Mouse (Mus musculus) bone marrow, adult 2 months (tissue): ENCODE results near the gene Cln5. TPM values are rescaled to one million over a fixed set of nuclear protein-coding genes. Genes with fewer than 3 reads are reported as not detected.

Experiments
- H3K27ac ChIP-seq: fragments of 200-500 bp; 2 replicates; pipeline ENCODE4 v1.5.1; 2012; ENCODE audit warnings: low read depth, mild to moderate bottlenecking, control low read depth, inconsistent platforms, low read length; ENCODE audit not compliant: control insufficient read depth, poor library complexity, insufficient read depth
- H3K4me1 ChIP-seq: fragments of 200-500 bp; 2 replicates; pipeline ENCODE4 v1.6.1; 2011; ENCODE audit warnings: low read length; ENCODE audit not compliant: control insufficient read depth, insufficient read depth
- H3K4me3 ChIP-seq: fragments of 200-500 bp; replicated peaks from 2 replicates; pipeline ENCODE3; 2011; ENCODE audit warnings: mild to moderate bottlenecking, low read depth, low read length, control low read depth; ENCODE audit not compliant: control insufficient read depth
- CTCF ChIP-seq: fragments of 200-500 bp; IDR thresholded peaks from 2 replicates; pipeline ENCODE4 v1.5.1; 2011; ENCODE audit warnings: low read length, control low read depth; ENCODE audit not compliant: control insufficient read depth, insufficient read depth
- POLR2A ChIP-seq: fragments of 200-500 bp; IDR thresholded peaks from 2 replicates; pipeline ENCODE4 v1.6.1; 2011; ENCODE audit warnings: low read depth, mild to moderate bottlenecking, control low read depth, low read length, borderline replicate concordance; ENCODE audit not compliant: control insufficient read depth
- WGBS: fragments of 180-500 bp; shearing (Covaris S2); methylation state at CpG from one replicate; pipeline ENCODE4 v1.1.7; 2018; 5-methylcytosine and 5-hydroxymethylcytosine counted together
- polyA plus RNA-seq: library from polyadenylated mRNA; stranded (reverse); fragments of >200 nt; gene quantifications from 2 replicates; pipeline ENCODE4 v1.2.4, GENCODE M21; 2011; ENCODE audit warnings: low replicate concordance; ENCODE audit not compliant: missing spikeins, insufficient read depth, insufficient read length

Cln5 gene
- polyA plus RNA-seq, 1 experiment, result 15.5 TPM

DNA sequence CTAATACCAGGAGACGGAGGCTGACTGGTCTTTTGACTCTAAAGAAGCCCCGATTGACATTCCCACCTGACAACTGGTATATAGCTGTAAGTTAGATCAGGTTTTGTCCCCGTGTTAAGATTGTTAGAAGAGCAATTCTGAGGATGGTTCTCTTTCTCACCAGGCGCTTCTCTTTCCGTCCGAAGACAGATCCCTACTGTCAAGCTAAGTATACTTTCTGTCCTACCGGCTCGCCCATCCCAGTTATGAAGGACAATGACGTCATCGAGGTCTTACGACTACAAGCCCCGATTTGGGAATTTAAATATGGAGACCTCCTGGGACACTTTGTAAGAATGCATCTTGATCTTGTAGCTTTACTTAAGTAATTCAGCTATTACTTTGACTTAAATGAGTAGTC is 1.5 kb downstream of the Cln5 start:
- no peak overlapping the region for H3K27ac ChIP-seq
- TF ChIP-seq CTCF, result no peak
- TF ChIP-seq POLR2A, result no peak
- no peaks in the 10 kb centered on the region; the same call in 1 of the 2 replicates for H3K4me1 ChIP-seq
- WGBS, result 86% methylated on average over 12 of the region's 12 CpGs
- no peak overlapping the region for H3K4me3 ChIP-seq

DNA sequence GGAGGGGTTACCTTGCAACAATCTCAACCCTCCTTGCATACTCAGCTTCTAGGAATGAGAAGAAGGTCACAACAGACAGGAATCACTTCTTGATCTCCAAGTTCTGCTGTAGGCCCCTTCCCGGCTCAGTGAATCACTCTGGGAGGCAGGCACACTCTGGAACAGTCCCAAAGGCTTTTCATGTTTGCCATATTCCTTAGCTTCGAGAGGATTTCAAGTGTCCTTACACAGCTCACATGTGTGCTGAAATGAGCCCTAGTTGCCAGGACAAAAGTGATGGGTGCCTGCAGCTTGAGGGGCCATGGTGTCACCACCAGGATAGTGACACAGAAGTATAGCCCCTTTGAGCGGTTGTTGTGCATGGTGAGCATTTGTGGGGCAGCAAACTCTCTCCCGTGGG is 2.7 kb downstream of the Cln5 start:
- WGBS, result 90% methylated on average over 4 of the region's 4 CpGs
- Histone ChIP-seq H3K27ac (no peak overlapping the region), H3K4me3 (no peak overlapping the region), H3K4me1 (no peaks in the 10 kb centered on the region; the same call in 1 of the 2 replicates)
- no peak for TF ChIP-seq CTCF
- TF ChIP-seq POLR2A, result no peak

DNA sequence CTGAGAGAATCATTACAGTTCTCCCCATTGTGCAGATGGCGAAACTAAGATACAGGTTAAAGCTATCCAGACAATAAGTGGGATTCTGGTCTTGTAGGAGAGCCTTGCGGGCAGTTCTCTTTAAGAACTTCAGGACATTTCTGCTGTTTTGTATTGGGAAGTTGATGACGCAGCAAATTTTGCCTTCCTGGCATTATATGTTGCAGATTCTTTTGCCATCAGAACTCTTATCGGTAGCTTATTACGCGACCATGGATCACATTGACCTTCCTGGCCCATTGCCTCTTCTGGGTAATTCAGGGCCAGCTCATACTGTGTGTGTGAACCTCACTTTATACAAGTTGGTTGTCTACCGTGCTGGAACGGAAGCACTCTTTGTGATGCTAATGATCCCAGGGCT is 3.8 kb downstream of the Cln5 start:
- peaks cover 1% of the 10 kb centered on the region; the same call in 1 of the 2 replicates for H3K4me1 ChIP-seq
- H3K27ac ChIP-seq, result no peak overlapping the region
- no peak for TF ChIP-seq POLR2A
- no peak overlapping the region for H3K4me3 ChIP-seq
- WGBS, result 92% methylated on average over 8 of the region's 8 CpGs

DNA sequence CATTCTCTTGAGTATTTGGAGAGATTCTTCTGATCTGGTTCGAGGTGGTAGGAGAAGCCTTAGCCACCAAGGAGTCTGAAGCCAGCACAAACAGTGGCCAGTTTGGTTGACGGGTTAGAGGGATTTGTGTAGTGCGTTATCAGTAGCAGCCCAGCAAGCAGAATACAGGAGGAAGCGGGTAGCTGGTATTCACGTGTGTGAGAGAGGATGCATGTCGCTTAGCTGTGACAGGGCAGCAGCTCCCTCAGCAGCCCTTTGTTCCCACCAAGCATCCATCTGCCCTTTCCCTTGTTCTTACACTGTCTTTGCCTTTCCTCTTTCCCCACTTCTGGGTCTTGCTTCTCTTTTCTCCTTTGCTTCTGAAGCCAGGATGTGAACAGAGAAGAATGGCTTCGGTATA is 5.2 kb downstream of the Cln5 start:
- Histone ChIP-seq H3K4me1 (peaks cover 1% of the 10 kb centered on the region; the same call in 1 of the 2 replicates), H3K27ac (no peak overlapping the region), H3K4me3 (no peak overlapping the region)
- WGBS, result 75% methylated on average over 7 of the region's 7 CpGs
- TF ChIP-seq POLR2A (no peak), CTCF (no peak)

DNA sequence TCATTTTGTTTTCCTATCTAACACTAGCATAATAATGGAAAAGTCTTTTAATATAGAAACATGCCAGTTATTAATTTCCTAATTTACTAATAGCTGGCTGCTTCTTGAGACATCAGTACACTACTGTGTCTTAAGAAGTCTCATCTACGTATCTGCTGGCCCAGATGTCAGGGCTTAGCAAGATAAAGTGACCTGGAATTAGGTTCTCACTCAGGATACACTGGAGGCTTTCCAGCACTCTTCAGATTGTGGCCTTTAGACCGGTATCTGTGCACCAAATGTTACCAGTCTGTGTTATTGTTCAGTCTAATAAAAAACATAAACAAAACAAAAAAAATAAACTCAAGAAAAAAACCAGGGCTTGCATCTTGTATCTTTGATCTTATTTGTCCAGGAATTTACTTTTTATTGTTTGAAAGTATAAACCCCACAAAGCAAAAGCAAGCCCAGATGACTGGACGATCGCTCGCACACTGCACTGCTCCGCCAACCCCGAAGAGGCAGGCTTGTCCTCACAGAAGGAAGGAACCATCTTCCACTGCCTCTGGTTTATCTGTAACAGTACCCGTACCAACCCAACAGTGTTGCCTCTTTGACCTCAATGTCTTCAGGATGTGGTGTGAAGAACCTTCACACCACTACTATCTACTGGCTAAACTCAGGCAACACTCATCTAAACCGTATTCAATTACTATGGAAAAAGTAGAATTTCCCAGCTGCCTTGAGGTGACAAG is 7.4 kb downstream of the Cln5 start:
- peaks cover 1% of the 10 kb centered on the region; the same call in 1 of the 2 replicates for H3K4me1 ChIP-seq
- 85% methylated on average over 9 of the region's 9 CpGs for WGBS
- TF ChIP-seq POLR2A, result no peak
- TF ChIP-seq CTCF, result no peak
- no peak overlapping the region for H3K4me3 ChIP-seq
- no peak overlapping the region for H3K27ac ChIP-seq

DNA sequence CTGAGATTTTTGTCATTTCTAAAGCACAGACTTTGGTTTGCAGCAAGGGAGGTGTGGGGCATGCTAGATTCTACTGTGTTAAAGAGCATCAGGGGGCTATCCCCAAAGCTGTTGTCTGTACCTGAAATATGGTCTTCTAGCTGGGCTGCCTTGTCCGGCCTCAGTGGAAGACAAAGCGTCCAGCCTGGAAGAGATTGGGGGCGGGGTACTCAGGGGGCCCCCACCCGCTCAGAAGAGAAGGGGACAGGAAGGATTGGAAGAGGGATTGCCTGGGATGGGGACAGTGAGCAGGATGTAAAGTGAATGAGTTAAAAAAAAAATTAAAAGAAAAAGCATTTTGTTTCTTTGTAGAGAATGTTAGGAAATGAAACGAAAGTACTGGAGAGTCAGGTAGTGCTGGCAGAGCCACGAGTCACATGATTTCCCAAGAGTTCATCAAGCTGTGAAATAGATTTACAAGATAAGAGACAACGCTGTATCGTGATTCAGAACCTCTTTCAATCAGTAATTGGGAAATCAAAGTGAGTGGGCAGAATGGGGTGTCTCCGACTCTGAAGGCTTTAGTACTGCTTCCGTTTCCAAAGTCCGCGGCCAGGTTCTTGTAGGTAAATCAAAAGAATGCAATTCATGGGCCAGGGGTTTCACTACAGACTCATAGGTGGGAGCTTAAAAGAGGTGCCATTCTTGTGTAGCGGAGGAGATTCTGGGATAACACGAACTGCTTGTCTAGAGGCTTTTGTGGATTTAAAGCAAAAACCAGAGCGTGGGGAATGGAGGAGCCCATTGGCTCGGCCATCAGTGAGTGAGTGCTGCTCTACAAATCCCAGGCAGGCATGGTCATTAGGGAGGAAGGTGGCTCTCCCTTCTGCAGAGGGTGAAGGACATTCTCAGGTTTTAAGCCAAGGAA is 8.2 kb downstream of the Cln5 start:
- no peak for TF ChIP-seq CTCF
- no peak for TF ChIP-seq POLR2A
- no peak overlapping the region for H3K27ac ChIP-seq
- H3K4me1 ChIP-seq, result peaks cover 1% of the 10 kb centered on the region; the same call in 1 of the 2 replicates
- H3K4me3 ChIP-seq, result no peak overlapping the region
- WGBS, result 74% methylated on average over 16 of the region's 16 CpGs

DNA sequence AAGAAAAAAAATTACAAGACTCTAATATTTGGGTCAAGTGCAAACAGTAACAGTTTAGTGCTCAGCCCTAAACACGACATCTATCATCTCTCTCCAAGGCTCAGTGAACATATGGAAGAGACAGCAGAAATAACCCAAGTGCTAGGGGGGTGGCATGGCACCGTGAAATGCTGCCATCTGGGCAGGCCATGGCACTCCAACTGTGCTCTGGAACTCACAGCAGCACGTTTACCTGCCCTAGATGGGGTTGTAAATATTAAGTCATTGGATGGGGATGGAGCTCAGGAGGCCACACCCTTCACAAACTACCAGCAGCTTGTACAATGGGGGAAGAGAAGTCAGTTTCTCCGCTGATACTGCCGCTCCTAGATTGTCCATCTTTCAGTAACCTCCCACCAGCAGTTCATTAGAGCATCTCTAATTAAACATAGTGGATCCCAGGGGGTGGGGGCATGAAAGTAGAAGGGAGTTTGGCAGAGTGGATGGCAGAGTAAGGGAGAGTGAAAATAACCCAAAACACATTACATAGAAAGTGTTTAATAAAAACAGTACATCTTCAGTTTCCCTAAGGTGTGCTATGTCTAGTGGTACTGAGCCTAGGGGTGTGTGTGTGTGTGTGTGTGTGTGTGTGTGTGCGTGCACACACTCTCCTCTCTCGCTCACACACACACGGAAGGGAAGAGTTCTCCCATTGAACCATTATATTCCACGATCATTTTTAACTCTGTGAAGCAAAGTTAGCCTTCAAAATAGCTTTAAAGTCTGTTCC is 9.4 kb downstream of the Cln5 start:
- WGBS, result 87% methylated on average over 9 of the region's 9 CpGs
- no peak overlapping the region for H3K27ac ChIP-seq
- TF ChIP-seq POLR2A, result no peak
- no peak for TF ChIP-seq CTCF
- no peak overlapping the region for H3K4me3 ChIP-seq
- H3K4me1 ChIP-seq, result peaks cover 1% of the 10 kb centered on the region; the same call in 1 of the 2 replicates

DNA sequence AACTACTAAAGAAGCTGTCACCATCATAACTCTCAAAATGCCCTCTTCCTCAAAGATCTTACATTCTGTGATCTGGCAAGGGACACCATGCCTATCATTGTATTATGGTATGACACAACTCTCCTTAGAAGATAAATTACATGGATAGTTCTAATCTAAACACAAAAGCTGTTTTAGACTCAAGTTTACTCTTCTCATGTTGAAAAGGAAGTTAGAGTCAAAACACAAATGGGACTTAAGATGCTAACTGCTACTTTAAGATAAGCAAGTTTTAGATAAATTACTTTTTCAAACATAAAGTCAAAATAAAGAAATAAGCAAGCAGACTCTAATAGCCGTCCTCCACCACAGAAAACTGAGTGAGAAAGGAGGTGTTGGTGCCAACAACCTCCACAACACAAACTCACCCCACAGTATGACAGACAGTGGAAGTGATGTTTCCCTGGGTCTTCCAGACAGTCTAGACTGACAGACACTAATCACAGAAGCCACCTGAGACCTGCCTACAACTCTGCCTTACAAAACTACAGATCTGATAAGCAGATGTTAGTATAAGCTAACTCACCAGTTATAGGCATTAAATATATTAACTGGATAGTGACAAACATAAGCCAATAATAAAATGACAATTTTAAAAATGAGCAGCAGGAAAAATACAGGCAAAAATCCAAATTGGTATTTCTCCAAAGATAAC is 16.0 kb downstream of the Cln5 start:
- Histone ChIP-seq H3K4me1 (peaks cover 2% of the 10 kb centered on the region; the same call in 1 of the 2 replicates), H3K4me3 (no peak overlapping the region), H3K27ac (no peak overlapping the region)
- no peak for TF ChIP-seq POLR2A
- no peak for TF ChIP-seq CTCF
- 51% methylated on average over 1 of the region's 1 CpGs for WGBS
